Mouse (Mus musculus) kidney, adult 2 months (tissue): ENCODE data around the gene Ica1. TPM values are rescaled to one million over a fixed set of nuclear protein-coding genes. Genes with fewer than 3 reads are reported as not detected.

Experiments used
- DNase-seq: peaks from one replicate; pipeline ENCODE4 v3.0.0; 2021
- H3K27ac ChIP-seq: fragments of 200-500 bp; 2 replicates; pipeline ENCODE4 v1.5.1; 2012; ENCODE audit warnings: low read depth, low read length, control low read depth, inconsistent platforms; ENCODE audit not compliant: insufficient read depth
- H3K27me3 ChIP-seq: fragments of 200-500 bp; replicated peaks from 2 replicates; pipeline ENCODE4 v1.6.1; 2012; ENCODE audit warnings: mild to moderate bottlenecking, moderate library complexity, low read length, inconsistent platforms; ENCODE audit not compliant: control insufficient read depth, insufficient read depth
- H3K36me3 ChIP-seq: fragments of 200-500 bp; 2 replicates; pipeline ENCODE4 v1.6.1; 2012; ENCODE audit warnings: mild to moderate bottlenecking, moderate library complexity, low read length, inconsistent platforms; ENCODE audit not compliant: control insufficient read depth, insufficient read depth
- H3K4me1 ChIP-seq: fragments of 200-500 bp; 2 replicates; pipeline ENCODE4 v1.6.1; 2011; ENCODE audit warnings: low read length; ENCODE audit not compliant: control insufficient read depth, insufficient read depth
- H3K4me3 ChIP-seq: fragments of 200-500 bp; 2 replicates; pipeline ENCODE4 v1.5.1; 2011; ENCODE audit warnings: mild to moderate bottlenecking, low read depth, low read length, control low read depth; ENCODE audit not compliant: insufficient read depth
- CTCF ChIP-seq: fragments of 200-500 bp; conservative IDR thresholded peaks from 2 replicates; pipeline ENCODE4 v1.5.1; 2011; ENCODE audit warnings: low read depth, mild to moderate bottlenecking, control low read depth, low read length, moderate library complexity, mixed read lengths; ENCODE audit not compliant: insufficient read depth, insufficient read length
- POLR2A ChIP-seq: fragments of 200-500 bp; IDR thresholded peaks from one replicate; pipeline ENCODE4 v1.6.1; 2011; ENCODE audit warnings: low read depth, low read length, control low read depth
- WGBS: fragments of 180-500 bp; shearing (Covaris S2); methylation state at CpG from one replicate; pipeline ENCODE4 v1.1.7; 2018; 5-methylcytosine and 5-hydroxymethylcytosine counted together
- polyA plus RNA-seq: library from polyadenylated mRNA; depleted of rRNA; stranded (reverse); fragments of >200 nt; gene quantifications from 2 replicates; pipeline ENCODE4 v1.2.3, GENCODE M21; 2012

Gene Ica1
- polyA plus RNA-seq, 1 experiment = 6.1 TPM

GRCm38 (mm10) chr6:8777411-8778295 is 635 bp downstream of the Ica1 start:
- under 1% methylated on average over 63 of the region's 69 CpGs for WGBS
- Histone ChIP-seq H3K36me3 (no peaks in the 10 kb centered on the region), H3K4me1 (no peaks in the 10 kb centered on the region), H3K4me3 (peak overlapping the region; percentile 55), H3K27me3 (no peaks in the 10 kb centered on the region), H3K27ac (peak overlapping the region; percentile 11; the same call in 1 of the 2 replicates)
- TF ChIP-seq CTCF (no peak), POLR2A (no peak)
- peak; percentile 70 for DNase-seq

- H3K27ac ChIP-seq = no peak overlapping the region
- TF ChIP-seq CTCF = no peak
- TF ChIP-seq POLR2A = no peak
- H3K4me3 ChIP-seq = no peak overlapping the region
- whole genome bisulfite sequencing = 56% methylated on average over 7 of the region's 7 CpGs
- no peaks in the 10 kb centered on the region for H3K36me3 ChIP-seq
- DNase-seq = peak; percentile 6
- no peaks in the 10 kb centered on the region for H3K4me1 ChIP-seq
- H3K27me3 ChIP-seq = no peaks in the 10 kb centered on the region
Measured at GRCm38 (mm10) chr6:8771539-8771938, 6.7 kb downstream of the Ica1 start.

- Histone ChIP-seq H3K36me3 (no peaks in the 10 kb centered on the region), H3K4me3 (peak overlapping the region; percentile 4; the same call in 1 of the 2 replicates), H3K27ac (peak overlapping the region; percentile 69), H3K4me1 (no peaks in the 10 kb centered on the region), H3K27me3 (no peaks in the 10 kb centered on the region)
- WGBS = 55% methylated on average over 10 of the region's 10 CpGs
- peak; percentile 47 for DNase-seq
- no peak for TF ChIP-seq POLR2A
- TF ChIP-seq CTCF = no peak
Measured at GRCm38 (mm10) chr6:8770341-8770740, 7.9 kb downstream of the Ica1 start.

- TF ChIP-seq POLR2A (no peak), CTCF (no peak)
- WGBS = 57% methylated on average over 6 of the region's 6 CpGs
- H3K36me3 ChIP-seq = no peaks in the 10 kb centered on the region
- H3K4me3 ChIP-seq = no peak overlapping the region
- no peak for DNase-seq
- H3K4me1 ChIP-seq = no peaks in the 10 kb centered on the region
- no peaks in the 10 kb centered on the region for H3K27me3 ChIP-seq
- peak overlapping the region; percentile 69 for H3K27ac ChIP-seq
Measured at GRCm38 (mm10) chr6:8769803-8770202, 8.5 kb downstream of the Ica1 start.

GRCm38 (mm10) chr6:8766652-8767051 is 11.6 kb downstream of the Ica1 start:
- Histone ChIP-seq H3K27me3 (no peaks in the 10 kb centered on the region), H3K27ac (no peak overlapping the region), H3K4me3 (no peak overlapping the region), H3K4me1 (no peaks in the 10 kb centered on the region), H3K36me3 (no peaks in the 10 kb centered on the region)
- TF ChIP-seq CTCF = no peak
- TF ChIP-seq POLR2A = no peak
- no peak for DNase-seq
- 83% methylated on average over 5 of the region's 5 CpGs for WGBS

GRCm38 (mm10) chr6:8765801-8766200 is 12.5 kb downstream of the Ica1 start:
- Histone ChIP-seq H3K27me3 (no peaks in the 10 kb centered on the region), H3K27ac (no peak overlapping the region), H3K36me3 (no peaks in the 10 kb centered on the region), H3K4me1 (no peaks in the 10 kb centered on the region), H3K4me3 (no peak overlapping the region)
- TF ChIP-seq POLR2A (no peak), CTCF (no peak)
- no peak for DNase-seq
- 90% methylated on average over 3 of the region's 3 CpGs for WGBS

- H3K36me3 ChIP-seq = no peaks in the 10 kb centered on the region
- H3K4me1 ChIP-seq = no peaks in the 10 kb centered on the region
- no peak overlapping the region for H3K27ac ChIP-seq
- no peak for TF ChIP-seq CTCF
- TF ChIP-seq POLR2A = no peak
- WGBS = 89% methylated on average over 1 of the region's 1 CpGs
- H3K27me3 ChIP-seq = no peaks in the 10 kb centered on the region
- H3K4me3 ChIP-seq = no peak overlapping the region
- no peak for DNase-seq
Measured at GRCm38 (mm10) chr6:8765064-8765463, 13.2 kb downstream of the Ica1 start.
